Mouse (Mus musculus) kidney, postnatal 25 days (tissue): Measurements from ENCODE around the gene Prkcb.
A peak's percentile ranks its signal among the peaks of the same experiment; 100 is the strongest.

Experiments used
- DNase-seq, 2 experiments: peaks; one replicate each; pipeline ENCODE4 v3.0.0; 2021; ENCODE audit warnings: mixed read lengths in 2 of 2

The Prkcb gene

DNA sequence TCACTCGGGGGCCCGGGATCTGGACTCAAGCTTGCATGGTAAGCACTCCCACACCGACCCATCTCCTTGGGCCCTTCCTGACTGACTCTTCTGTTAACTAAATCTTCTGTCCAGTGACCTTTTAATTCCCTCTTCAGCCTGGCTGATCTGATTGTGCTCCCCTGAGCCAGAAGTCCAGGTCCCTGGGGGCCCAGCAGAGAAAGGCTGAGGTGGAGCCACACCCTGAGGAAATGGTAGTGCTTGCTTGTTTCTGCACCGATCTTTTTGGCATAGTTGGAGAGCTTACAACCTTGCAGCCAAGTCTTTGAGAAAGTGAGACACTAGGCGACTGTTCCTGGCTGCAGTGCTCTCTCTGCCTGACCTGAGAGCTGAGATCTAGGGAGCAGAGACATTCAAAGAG lies 183.7 kb downstream of the Prkcb start:
- peak in 1 of 2 experiments; percentile 45 for DNase-seq

DNA sequence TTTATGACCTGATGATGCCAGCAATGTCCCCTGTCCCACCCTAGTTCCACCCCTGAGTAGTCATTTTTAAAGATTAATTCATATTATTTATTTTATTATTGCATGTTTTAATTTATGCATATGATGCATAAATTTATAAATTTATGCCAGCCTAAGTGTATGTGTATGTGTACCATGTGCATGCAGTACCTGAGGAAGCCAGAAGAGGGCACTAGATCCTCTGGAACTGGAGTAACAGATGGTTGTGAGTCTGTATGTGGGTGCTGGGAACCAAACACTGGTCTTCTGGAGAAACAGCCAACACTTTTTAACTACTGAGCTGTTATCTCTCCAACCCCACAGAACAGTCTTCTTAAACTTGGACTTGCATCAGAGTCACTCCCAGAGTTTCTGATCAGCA lies 186.5 kb downstream of the Prkcb start:
- no peak for DNase-seq

DNA sequence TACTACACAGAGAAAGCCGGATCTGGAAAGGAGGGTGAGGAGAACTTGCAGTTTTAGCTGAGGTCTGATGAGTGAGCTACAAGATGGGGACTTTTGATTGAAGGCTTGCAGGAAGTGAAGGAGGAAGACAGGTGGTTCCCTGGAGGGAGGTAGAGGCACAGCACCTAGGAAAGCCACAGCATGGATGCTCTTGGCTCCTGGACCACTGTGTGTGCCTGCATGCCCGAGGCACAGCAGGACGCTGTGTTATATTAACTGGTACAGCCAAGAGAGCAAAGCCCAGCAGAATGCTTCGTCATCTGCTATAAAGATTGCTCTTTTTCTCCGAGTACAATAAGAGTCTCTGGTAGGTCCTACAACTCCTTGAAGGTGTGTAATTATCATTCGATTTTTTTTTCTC lies 188.1 kb downstream of the Prkcb start:
- no peak for DNase-seq

DNA sequence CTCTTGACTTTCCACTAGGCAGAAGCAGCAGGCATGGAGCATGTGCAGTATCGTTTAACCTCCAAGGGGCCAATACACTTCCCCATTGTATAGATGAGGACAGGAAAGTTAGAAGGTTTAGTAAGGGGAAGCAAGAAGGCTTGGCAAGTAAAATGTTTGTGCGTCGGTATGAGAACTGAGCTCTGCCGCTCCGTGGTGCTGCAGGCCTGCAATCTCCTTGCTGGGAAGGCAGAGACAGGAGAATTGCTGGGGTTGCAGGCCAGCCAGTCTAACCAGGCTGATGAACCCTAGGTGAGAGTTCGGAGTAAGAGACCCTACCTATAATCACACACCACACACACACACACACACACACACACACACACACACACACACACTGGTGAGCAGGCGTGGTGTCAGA lies 188.6 kb downstream of the Prkcb start:
- no peak for DNase-seq

DNA sequence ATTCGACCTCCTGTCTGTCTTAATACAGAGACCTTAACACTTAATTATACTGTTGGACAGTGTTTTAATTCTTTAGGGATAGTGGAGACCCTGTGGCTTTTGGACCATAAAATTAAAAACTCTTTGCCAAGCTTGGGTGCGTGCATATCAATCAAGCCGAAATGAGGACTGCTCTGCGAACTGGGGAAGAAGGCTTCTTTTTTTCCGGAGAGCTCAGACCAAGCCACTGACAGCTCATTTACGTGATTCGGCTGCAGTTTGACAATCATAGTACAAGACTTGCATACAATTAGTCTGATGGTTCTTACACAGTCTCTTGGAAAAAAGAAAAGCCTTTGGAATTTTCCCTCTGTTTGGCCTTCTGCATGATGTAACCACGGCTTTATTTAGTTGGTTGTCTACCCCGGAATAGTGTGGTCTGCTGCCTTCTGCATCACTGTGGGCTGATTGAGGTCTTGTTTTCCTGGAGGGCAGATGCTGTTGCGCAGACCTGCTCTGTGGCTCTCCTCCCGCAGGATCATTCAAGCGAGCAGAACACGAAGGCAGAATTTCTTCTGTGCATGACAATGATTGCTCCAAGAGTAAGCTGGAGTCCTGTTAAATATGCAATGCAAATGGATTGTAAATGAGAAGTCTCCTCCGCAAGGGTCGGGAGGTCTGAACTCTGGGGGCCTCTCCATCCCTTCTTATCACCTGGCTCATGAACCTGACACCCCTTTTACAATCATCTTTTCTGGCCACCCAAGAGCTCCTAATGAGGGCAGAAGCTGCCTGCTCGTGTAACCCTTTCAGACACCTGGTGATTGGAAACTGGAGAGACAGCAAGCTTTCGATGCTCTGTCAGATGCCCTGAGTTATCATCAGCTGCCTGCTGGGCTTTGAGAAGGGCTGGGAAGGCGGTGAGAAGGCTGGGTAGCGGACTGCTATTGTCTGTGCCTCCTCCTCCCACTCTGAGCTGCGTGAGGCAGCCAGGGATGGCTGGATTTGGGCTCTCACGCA lies 189.3 kb downstream of the Prkcb start:
- no peak for DNase-seq

DNA sequence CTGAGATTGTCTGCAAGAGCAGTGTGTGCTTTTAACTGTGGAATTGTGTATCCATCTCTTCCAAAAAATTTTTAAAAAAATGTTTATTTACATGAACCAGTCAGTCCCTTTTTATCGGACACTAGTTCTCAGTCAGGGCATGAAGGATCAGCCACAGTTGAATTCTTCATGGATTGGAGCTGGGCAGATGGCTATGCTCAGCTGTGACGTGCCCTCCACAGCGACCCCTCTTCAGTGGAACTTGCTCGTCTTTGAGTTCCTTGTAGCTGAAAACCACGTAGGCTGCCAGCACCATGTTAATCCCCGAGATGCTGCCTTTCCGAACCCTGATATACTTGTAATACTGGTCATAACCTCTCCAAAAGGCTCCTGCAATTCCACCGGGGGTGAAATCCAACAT lies 195.4 kb downstream of the Prkcb start:
- DNase-seq, result no peak

DNA sequence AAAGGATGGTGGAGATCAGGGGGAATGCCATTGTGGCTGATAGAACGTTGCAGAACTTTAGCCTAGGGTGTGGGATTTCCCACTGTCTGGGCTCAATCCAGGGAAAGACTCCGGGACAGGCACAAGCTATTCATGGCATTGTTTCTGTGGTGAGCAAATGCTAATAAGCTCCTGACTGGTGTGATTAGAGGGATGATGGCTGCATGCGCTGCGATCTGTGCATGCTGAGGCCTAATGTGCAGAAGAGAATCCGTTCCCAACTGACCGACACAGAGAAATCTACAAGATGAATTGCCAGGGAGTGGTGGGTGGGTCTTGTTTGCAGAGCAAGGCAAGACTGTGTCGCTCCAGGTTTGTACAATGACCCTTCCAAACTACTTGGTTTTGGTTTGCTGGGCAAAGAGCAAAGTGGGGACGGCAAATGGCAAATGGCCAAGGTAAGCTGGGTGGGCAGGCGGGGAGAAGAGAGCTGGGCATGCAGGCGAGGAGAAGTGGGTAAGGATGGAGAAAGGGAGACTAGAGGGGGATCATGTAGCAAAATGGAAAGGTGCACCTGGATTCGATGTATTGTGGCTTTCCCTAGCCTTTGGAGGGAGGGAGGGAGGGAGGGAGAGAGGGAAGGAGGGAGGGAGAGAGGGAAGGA lies 199.5 kb downstream of the Prkcb start:
- DNase-seq, result no peak

DNA sequence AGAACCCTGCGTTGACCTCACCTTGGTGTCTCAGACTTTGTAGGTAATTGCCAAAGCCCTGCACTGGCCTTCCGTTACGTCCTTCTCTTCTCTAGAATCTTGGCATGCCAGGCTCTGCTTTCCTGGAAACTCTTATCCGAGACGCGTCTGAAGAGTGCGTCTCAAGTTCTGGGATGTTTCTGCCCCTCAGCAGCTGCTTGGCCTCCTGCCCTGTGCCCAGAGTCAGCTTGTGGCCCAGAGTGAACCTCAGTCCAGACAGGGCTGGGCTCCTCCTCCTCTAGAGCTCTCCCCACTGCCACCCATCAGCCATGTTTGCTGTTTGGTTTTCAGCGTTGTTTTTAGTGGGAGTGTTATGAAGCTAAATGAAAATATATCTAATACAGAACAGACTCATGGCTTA lies 203.5 kb downstream of the Prkcb start:
- DNase-seq, result no peak

DNA sequence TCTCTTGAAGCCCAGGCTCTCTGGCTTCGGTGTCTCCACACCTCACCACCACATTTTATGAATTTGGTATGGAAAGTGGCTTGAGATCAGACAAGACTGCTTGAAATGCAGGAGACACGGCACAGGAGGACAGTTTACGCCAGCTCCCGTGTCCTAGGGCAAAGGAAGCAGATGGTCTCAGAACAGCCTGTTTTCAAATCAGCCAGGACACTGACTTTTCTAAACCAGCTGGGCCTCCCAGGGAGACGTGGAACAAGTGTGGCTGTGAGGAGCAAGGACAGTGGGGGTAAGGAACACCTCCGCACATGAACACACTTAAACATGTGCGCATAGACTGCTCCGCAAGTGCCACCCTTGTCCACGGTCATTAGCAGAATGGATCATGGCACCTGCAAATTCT lies 204.4 kb downstream of the Prkcb start:
- DNase-seq, result no peak

DNA sequence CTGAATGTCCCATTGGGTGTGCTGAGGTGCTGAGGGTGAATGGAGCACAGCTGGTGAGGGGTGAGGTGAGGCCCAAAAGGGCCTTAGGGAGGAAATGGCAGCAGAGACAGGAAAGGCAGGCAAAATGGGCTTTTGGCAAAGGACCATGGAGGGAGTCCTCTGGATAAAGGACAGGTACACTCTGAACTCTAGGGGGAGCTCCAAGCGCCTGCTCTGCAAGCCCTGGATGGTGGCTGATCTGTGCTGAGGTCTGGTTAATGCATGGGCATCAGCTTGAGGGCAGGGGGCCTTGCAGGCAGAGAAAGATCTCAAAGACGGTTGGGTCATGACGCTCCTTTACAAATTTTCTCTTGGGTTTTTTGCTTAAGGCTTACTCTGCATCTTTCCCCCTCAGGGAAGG lies 205.5 kb downstream of the Prkcb start:
- peak; percentile 43 to 53 for DNase-seq

DNA sequence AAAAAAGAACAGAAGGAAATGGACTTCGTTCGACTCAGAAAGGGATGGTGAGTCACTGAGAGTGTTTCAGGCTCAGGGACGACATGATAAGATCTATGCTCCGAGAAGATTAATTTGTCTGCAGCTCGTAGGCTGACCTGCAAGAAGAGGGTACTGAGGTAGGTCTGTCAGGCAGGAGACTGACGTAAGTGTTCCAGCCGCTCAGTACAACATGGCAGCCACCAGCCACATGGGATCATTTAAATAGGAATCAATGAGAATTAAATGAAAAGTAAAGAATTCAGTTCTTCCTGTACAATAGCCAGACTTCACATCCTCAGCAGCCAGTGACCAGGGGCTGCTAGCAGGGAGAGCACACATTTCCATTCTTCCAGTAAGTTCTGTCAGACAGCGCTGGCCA lies 209.0 kb downstream of the Prkcb start:
- DNase-seq, result no peak

DNA sequence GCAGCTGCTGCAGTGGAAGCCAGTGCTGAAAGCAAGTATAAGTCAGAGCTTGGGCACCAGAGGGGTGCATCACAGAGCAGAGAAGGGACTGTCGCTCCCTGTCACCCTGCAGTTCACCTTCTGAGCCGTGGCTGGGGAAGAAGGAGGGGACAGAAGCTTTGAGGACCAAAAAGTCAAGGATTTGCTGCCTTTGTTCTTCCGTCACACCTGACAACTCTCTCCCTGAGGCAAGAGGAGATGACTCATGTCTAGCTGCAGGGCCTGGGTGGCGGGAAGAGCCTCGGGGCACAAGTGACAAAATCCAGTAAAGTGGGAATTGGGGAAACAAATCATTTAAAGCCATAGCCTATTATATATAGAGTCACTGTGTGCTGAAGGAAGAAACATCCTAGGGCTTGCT lies 209.9 kb downstream of the Prkcb start:
- no peak for DNase-seq

DNA sequence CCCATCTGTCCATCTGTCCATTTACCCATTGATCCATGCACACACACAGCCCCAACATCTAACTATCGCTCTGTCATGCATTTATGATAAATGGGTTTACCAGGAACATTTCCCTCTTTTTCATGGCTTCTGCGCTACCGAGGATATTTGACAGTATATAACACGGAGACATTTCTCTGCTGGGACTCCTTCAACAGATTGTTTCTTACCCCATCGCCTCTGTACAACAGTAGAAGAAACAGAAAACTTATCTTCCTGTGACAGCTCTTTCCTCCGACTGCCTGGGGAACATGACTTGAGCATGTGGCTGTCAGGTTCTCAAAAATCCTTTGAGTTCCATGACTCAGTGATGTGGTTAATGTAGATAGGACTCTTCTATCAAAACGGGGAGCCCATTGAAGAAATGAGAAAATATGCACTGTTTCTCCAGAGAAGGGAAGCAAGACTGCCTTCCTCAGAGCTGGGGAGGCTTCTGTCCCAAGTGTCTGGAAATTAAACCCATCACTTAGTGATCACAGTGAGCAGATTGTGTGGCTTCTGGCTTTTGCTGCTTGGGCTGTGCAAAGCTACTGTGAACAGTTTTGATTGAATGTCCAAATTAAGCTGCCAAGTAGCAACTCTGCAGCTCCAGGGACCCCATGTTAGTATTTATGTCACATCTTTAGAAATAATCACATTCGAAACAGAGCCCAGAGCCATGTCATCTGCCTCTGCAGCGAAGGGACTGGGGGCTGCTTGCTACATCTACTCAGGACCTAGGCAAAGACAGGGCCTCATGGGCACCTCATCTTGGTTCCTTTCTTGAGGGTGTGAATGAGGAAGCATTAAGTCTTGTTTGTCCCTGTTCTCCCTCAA lies 211.4 kb downstream of the Prkcb start:
- DNase-seq, result no peak

DNA sequence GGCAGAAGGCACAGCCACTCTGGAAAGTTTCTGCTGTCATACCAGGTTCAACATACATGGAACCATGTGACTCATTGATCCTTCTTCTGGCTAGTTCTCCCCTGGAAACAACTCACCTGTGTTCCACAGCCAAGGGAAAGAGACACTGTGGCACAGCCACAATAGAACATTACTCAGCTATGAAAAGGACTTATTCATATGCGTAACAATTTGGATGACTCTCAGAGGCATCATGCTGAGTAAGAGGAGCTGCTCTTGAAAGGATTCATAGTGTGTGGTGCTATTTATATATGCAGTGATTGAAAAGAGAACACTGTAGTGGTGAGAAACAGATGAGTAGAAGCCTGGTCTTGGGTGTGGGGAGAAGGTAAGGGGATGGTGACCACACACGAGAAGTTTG lies 217.9 kb downstream of the Prkcb start:
- DNase-seq, result no peak

DNA sequence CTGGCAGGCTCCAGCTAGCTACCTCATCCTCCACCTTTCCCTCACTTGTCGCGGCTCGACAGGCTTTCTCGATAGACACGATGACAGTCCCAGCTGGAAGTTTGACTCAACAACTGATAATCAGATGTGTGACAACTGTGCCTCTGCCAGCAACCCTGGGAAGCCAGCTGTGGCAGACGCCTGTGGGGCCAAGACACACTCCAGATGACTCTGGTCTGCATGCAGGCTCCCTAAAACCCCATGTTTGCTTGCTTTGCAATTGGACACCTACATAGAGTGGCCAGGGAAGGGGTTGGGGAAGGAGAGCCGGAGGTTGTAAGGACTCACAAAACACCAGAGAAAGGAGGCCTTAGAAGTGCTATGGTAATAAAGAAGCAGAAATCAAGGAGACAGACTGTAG lies 221.4 kb downstream of the Prkcb start:
- no peak for DNase-seq

DNA sequence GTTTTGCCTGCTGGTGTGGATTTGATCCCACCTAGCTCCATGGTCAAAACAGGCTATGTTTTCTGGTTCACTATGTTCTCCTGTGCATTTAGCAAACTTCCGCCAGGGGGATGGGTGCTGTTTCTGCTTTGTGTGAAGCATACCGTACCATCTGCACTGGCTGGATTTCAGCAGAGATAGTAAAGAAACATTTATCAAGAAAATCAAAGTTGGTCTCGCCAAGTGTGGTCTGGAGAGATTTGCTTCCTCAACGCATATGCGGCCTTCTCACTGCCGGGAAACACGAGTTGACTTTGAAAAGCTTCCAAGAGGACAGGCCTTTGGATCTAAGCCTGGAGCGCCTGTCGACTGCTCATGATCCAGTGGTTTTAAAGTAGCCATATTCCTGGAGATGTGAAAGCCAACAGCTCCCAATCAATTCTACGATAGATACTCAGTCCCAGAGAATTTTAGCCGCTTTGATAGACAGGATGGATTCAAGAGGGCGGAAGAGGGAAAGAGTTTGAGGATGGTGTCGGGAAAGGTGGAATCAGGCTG lies 223.9 kb downstream of the Prkcb start:
- no peak for DNase-seq

DNA sequence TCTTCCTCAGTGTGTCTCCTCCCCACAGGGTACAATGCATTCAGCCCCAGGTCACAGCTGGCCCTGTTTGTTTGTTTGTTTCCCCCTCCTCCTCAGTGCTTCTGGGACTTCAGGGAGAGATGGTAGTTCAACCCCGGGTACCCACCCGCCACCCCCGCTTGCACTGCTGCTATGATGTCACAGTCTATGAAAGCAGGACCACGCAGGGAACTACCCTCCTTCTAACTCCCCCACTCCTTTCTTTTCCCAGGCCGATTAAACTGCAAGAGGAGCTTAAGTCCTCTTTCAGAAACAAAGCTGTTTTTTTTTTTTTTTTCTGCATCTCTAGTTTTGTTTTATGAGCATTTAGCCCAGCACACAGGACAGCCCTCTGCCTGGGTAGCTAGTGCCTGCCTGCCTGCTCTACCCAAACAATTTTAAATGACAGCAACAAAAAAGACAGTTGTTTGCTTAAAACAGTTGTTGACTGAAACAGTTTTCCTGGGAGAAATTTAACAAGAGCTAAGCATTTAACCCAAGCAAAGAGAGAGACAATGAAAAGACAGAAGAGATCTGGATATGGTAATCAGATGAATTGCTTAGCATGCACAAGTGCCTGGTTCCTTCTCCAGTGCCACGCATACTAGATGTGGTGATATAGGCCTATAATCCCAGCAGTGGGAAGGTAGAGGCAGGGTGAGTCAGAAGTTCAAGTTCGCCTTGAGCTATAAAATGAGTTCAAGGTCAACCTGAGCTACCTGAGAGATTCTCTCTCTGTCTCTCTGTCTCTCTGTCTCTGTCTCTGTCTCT lies 232.5 kb downstream of the Prkcb start:
- DNase-seq, result no peak

DNA sequence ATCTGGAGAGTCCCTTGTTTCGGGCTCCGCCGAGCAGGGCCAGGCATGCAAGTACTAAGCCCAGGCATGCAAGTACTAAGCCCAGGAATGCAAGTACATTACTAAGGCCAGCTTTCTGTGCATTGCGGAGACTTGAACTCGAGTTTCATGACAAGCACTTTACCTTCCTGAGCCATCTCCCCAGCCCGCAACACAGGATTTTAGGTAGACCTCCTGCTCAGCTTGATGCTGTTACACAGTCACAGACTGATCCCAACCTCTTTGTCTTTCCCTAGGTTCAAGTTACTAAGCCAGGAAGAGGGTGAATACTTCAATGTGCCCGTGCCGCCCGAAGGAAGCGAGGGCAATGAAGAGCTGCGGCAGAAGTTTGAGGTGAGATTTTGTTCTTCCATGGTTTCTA lies 239.7 kb downstream of the Prkcb start:
- no peak for DNase-seq

DNA sequence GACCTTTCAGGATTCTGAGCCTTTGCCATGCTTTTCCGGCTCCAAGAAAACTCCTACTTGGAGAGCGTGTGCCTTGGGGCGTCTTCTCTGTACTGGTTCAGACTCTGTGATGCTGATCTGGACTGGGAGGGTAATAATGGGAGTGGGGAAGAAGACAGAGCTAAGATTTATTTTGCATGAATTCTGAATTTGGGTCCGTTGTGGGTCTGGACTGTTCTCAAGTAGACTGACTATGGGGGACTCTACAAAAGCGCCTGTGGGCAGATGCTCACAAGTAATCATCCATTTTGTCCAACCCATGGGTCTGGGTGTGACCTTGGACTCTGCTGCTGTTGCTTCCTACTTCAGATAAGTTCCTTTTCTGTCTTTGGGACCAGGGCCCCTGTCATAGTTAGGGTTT lies 240.1 kb downstream of the Prkcb start:
- DNase-seq, result no peak

DNA sequence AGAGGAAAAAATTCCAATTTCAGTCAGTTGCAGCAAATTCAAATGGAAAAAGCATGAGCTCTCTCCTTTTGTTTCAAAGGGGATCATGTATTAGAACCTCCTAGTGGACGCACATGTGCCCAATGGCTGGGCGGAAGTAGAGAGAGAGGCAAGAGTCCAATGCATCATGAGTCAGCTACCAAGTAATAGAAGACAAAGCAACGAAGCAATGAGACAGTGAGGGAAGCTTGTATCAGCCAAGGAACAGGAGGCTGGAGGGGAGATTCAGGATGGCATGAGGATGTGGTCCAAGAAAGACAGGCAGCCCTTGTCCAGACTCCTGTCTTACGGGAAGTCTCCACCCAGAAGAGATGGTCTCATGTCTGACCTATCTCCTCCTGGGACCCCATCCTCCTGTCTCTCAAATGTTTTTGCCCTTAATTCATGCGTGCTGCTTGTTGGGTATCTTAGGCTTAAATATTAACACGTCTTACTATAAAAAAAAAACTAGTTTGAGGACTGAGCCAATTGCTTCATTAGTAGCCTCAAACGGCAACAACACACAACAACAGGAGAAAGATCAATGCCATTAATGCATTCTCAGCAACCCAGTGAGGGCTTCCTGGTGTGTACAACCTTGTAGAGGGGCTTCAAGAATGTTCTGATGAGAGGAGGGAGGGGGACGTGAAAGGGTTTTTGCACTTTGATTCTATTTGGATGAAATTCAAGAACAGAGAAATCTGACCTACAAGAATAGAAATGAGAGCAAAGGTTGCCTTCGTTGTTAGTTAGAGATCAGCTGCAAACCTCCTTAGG lies 245.2 kb downstream of the Prkcb start:
- peak; percentile 34 to 66 for DNase-seq

DNA sequence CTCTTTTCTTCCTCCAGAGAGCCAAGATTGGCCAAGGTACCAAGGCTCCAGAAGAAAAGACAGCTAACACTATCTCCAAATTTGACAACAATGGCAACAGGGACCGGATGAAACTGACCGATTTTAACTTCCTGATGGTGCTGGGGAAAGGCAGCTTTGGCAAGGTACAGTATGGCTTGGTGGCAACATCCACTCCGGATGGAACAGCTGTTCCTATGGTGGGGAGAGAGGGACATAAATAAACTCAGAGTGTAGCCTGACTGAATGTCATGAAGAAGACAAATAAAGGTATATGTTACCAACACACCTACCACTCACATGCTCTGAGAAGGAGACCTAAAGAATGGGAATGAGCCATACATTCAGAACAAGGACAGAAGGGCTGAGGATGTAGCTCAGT lies 256.1 kb downstream of the Prkcb start:
- DNase-seq, result no peak
